Mouse (Mus musculus) kidney, adult 2 months (tissue): Measurements from ENCODE around the gene Samd4b. TPM values are rescaled to one million over a fixed set of nuclear protein-coding genes. Genes with fewer than 3 reads are reported as not detected.
A peak's percentile ranks its signal among the peaks of the same experiment; 100 is the strongest.

Experiments
- DNase-seq: peaks from one replicate; pipeline ENCODE4 v3.0.0; 2021
- H3K27ac ChIP-seq: fragments of 200-500 bp; 2 replicates; pipeline ENCODE4 v1.5.1; 2012; ENCODE audit warnings: low read depth, low read length, control low read depth, inconsistent platforms; ENCODE audit not compliant: insufficient read depth
- H3K27me3 ChIP-seq: fragments of 200-500 bp; replicated peaks from 2 replicates; pipeline ENCODE4 v1.6.1; 2012; ENCODE audit warnings: mild to moderate bottlenecking, moderate library complexity, low read length, inconsistent platforms; ENCODE audit not compliant: control insufficient read depth, insufficient read depth
- H3K36me3 ChIP-seq: fragments of 200-500 bp; 2 replicates; pipeline ENCODE4 v1.6.1; 2012; ENCODE audit warnings: mild to moderate bottlenecking, moderate library complexity, low read length, inconsistent platforms; ENCODE audit not compliant: control insufficient read depth, insufficient read depth
- H3K4me1 ChIP-seq: fragments of 200-500 bp; 2 replicates; pipeline ENCODE4 v1.6.1; 2011; ENCODE audit warnings: low read length; ENCODE audit not compliant: control insufficient read depth, insufficient read depth
- H3K4me3 ChIP-seq: fragments of 200-500 bp; 2 replicates; pipeline ENCODE4 v1.5.1; 2011; ENCODE audit warnings: mild to moderate bottlenecking, low read depth, low read length, control low read depth; ENCODE audit not compliant: insufficient read depth
- CTCF ChIP-seq: fragments of 200-500 bp; conservative IDR thresholded peaks from 2 replicates; pipeline ENCODE4 v1.5.1; 2011; ENCODE audit warnings: low read depth, mild to moderate bottlenecking, control low read depth, low read length, moderate library complexity, mixed read lengths; ENCODE audit not compliant: insufficient read depth, insufficient read length
- POLR2A ChIP-seq: fragments of 200-500 bp; IDR thresholded peaks from one replicate; pipeline ENCODE4 v1.6.1; 2011; ENCODE audit warnings: low read depth, low read length, control low read depth
- WGBS: fragments of 180-500 bp; shearing (Covaris S2); methylation state at CpG from one replicate; pipeline ENCODE4 v1.1.7; 2018; 5-methylcytosine and 5-hydroxymethylcytosine counted together
- polyA plus RNA-seq: library from polyadenylated mRNA; depleted of rRNA; stranded (reverse); fragments of >200 nt; gene quantifications from 2 replicates; pipeline ENCODE4 v1.2.3, GENCODE M21; 2012

The Samd4b gene
- polyA plus RNA-seq, 1 experiment, result 67.0 TPM

- Histone ChIP-seq H3K4me3 (no peak overlapping the region), H3K36me3 (no peaks in the 10 kb centered on the region; the same call in 1 of the 2 replicates), H3K27ac (peak overlapping the region; percentile 62), H3K4me1 (0 out of 2 replicates have a peak, but pooled peaks cover 4% of the 10 kb centered on the region), H3K27me3 (no peaks in the 10 kb centered on the region)
- peak; percentile 87 for DNase-seq
- TF ChIP-seq POLR2A, result no peak
- no peak for TF ChIP-seq CTCF
- 39% methylated on average over 8 of the region's 8 CpGs for WGBS
Measured at GRCm38 (mm10) chr7:28418096-28418670, 179.8 kb downstream of the Samd4b start.

GRCm38 (mm10) chr7:28417368-28417767 is 180.6 kb downstream of the Samd4b start:
- no peak for DNase-seq
- Histone ChIP-seq H3K27me3 (no peaks in the 10 kb centered on the region), H3K36me3 (no peaks in the 10 kb centered on the region; the same call in 1 of the 2 replicates), H3K27ac (no peak overlapping the region), H3K4me3 (no peak overlapping the region), H3K4me1 (0 out of 2 replicates have a peak, but pooled peaks cover 4% of the 10 kb centered on the region)
- TF ChIP-seq POLR2A (no peak), CTCF (0 out of 2 replicates have a peak, but pooled peaks have one; percentile 12)

- peaks cover 6% of the 10 kb centered on the region; the same call in 1 of the 2 replicates for H3K4me1 ChIP-seq
- WGBS, result 86% methylated on average over 4 of the region's 4 CpGs
- H3K27ac ChIP-seq, result no peak overlapping the region
- no peaks in the 10 kb centered on the region; the same call in 1 of the 2 replicates for H3K36me3 ChIP-seq
- DNase-seq, result no peak
- H3K4me3 ChIP-seq, result no peak overlapping the region
- TF ChIP-seq POLR2A (no peak), CTCF (no peak)
- H3K27me3 ChIP-seq, result no peaks in the 10 kb centered on the region
Measured at GRCm38 (mm10) chr7:28412826-28413225, 185.1 kb downstream of the Samd4b start.

GRCm38 (mm10) chr7:28410841-28411475 is 187.0 kb downstream of the Samd4b start:
- no peak for TF ChIP-seq POLR2A
- no peak for TF ChIP-seq CTCF
- no peak overlapping the region for H3K4me3 ChIP-seq
- WGBS, result 63% methylated on average over 3 of the region's 3 CpGs
- peak; percentile 86 for DNase-seq
- peak overlapping the region; percentile 59 for H3K27ac ChIP-seq
- no peaks in the 10 kb centered on the region for H3K27me3 ChIP-seq
- peaks cover 6% of the 10 kb centered on the region; the same call in 1 of the 2 replicates for H3K4me1 ChIP-seq
- H3K36me3 ChIP-seq, result no peaks in the 10 kb centered on the region; the same call in 1 of the 2 replicates

GRCm38 (mm10) chr7:28401942-28402341 is 196.0 kb downstream of the Samd4b start:
- no peak for DNase-seq
- WGBS, result 78% methylated on average over 3 of the region's 3 CpGs
- H3K27ac ChIP-seq, result no peak overlapping the region
- H3K4me1 ChIP-seq, result peaks cover 2% of the 10 kb centered on the region; the same call in 1 of the 2 replicates
- TF ChIP-seq CTCF (no peak), POLR2A (no peak)
- no peaks in the 10 kb centered on the region for H3K27me3 ChIP-seq
- H3K4me3 ChIP-seq, result no peak overlapping the region
- peaks cover 1% of the 10 kb centered on the region; the same call in 1 of the 2 replicates for H3K36me3 ChIP-seq

- DNase-seq, result no peak
- no peaks in the 10 kb centered on the region for H3K27me3 ChIP-seq
- no peak for TF ChIP-seq POLR2A
- TF ChIP-seq CTCF, result no peak
- peaks cover 2% of the 10 kb centered on the region; the same call in 1 of the 2 replicates for H3K4me1 ChIP-seq
- peaks cover 5% of the 10 kb centered on the region for H3K36me3 ChIP-seq
- H3K4me3 ChIP-seq, result no peak overlapping the region
- no peak overlapping the region for H3K27ac ChIP-seq
- WGBS, result 100% methylated on average over 1 of the region's 1 CpGs
Measured at GRCm38 (mm10) chr7:28401030-28401429, 196.9 kb downstream of the Samd4b start.

- H3K36me3 ChIP-seq, result peaks cover 5% of the 10 kb centered on the region
- H3K4me1 ChIP-seq, result peaks cover 2% of the 10 kb centered on the region; the same call in 1 of the 2 replicates
- WGBS, result 91% methylated on average over 10 of the region's 10 CpGs
- no peaks in the 10 kb centered on the region for H3K27me3 ChIP-seq
- no peak overlapping the region for H3K27ac ChIP-seq
- no peak for TF ChIP-seq CTCF
- TF ChIP-seq POLR2A, result no peak
- no peak for DNase-seq
- H3K4me3 ChIP-seq, result no peak overlapping the region
Measured at GRCm38 (mm10) chr7:28398696-28399340, 199.1 kb downstream of the Samd4b start.
